Comparison of ENCODE assay signal across 12 mouse cellular contexts in genomic region chr13:41345756-41346155, GRCm38 (mm10).
DNase-seq lines count a peak whose midpoint lies in the region; ATAC-seq lines count a peak whose summit lies in the region.
"Had no signal": no experiment of that assay in that cellular context is flagged by ENCODE, and none has a peak within 500 bp of the region (broad histone marks: within the 10 kb centered on the region; RNA-seq: fewer than 3 reads in every experiment).

No protein-coding gene starts in this region.

- H3K4me2 ChIP-seq in heart, embryonic 12.5 days = peak overlapping the region; percentile 41
- H3K4me2 ChIP-seq: midbrain, embryonic 12.5 days had no signal

- no peaks in the 10 kb centered on the region for H3K36me3 ChIP-seq in heart, embryonic 12.5 days
- H3K36me3 ChIP-seq in midbrain, embryonic 10.5 days = peaks cover 20% of the 10 kb centered on the region
- H3K36me3 ChIP-seq: midbrain, embryonic 12.5 days had no signal

- 53% methylated on average over 7 of the region's 7 CpGs for WGBS in heart, embryonic 12.5 days
- WGBS in midbrain, embryonic 10.5 days = 86% methylated on average over 7 of the region's 7 CpGs

- no peaks in the 10 kb centered on the region for H3K9me3 ChIP-seq in heart, embryonic 12.5 days (replicated peaks)
- no peaks in the 10 kb centered on the region for H3K9me3 ChIP-seq in midbrain, embryonic 10.5 days (replicated peaks)
- H3K9me3 ChIP-seq: midbrain, embryonic 12.5 days had no signal

- H3K4me3 ChIP-seq in heart, embryonic 12.5 days = no peak overlapping the region
- H3K4me3 ChIP-seq in midbrain, embryonic 10.5 days = no peak overlapping the region
- H3K4me3 ChIP-seq: layer of hippocampus, adult 2 months; midbrain, embryonic 12.5 days had no signal

- H3K27ac ChIP-seq in heart, embryonic 12.5 days (ENCODE audit: poor library complexity, severe bottlenecking) = peak overlapping the region; percentile 80
- H3K27ac ChIP-seq in midbrain, embryonic 10.5 days (replicated peaks) = no peak overlapping the region
- H3K27ac ChIP-seq: layer of hippocampus, adult 2 months; midbrain, embryonic 12.5 days had no signal

- ATAC-seq in CD4-positive, CD25-positive, alpha-beta regulatory T cell, adult 4 months = peak; percentile 65
- peak; percentile 77 for ATAC-seq in heart, embryonic 12.5 days (ENCODE audit: insufficient number of reproducible peaks, low FRiP score)
- ATAC-seq: Patski had no signal

- peaks cover 54% of the 10 kb centered on the region for H3K4me1 ChIP-seq in heart, embryonic 12.5 days (replicated peaks)
- peaks cover 34% of the 10 kb centered on the region for H3K4me1 ChIP-seq in midbrain, embryonic 10.5 days

- DNase-seq in kidney, adult 18-20 months = peak; percentile 40
- DNase-seq in lung, postnatal 25 days (ENCODE audit: low spot score) = peak; percentile 81
- DNase-seq in cerebellum, adult 11-12 months = no peak
- DNase-seq in cerebellum, adult 9-11 months = no peak
- DNase-seq in MN1 (ENCODE audit: low spot score) = no peak
- DNase-seq in midbrain, embryonic 10.5 days (ENCODE audit: low spot score) = no peak
- DNase-seq: right cerebral cortex, adult 18-20 months had no signal

- H3K27me3 ChIP-seq in heart, embryonic 12.5 days (replicated peaks) = no peaks in the 10 kb centered on the region
- no peaks in the 10 kb centered on the region for H3K27me3 ChIP-seq in midbrain, embryonic 10.5 days (ENCODE audit: low read depth, poor library complexity, severe bottlenecking)
- H3K27me3 ChIP-seq: midbrain, embryonic 12.5 days; Patski had no signal

- H3K9ac ChIP-seq in heart, embryonic 12.5 days = no peak overlapping the region
- H3K9ac ChIP-seq: midbrain, embryonic 12.5 days had no signal

Comparison
In these comparisons a context has a peak if more than half of its experiments do, and no peak if none do; other contexts are left out.
1. DNase-seq: peak in kidney, adult 18-20 months (single experiment) and lung, postnatal 25 days (single experiment); none in cerebellum, adult 11-12 months (single experiment), cerebellum, adult 9-11 months (single experiment), MN1 (single experiment) and midbrain, embryonic 10.5 days (single experiment).